Mouse (Mus musculus): ENCODE data around the gene Ggta1. TPM values are rescaled to one million over a fixed set of nuclear protein-coding genes. Genes with fewer than 3 reads are reported as not detected.

Gene Ggta1
- 11.3 and 17.0 TPM in 2 replicates for polyA plus RNA-seq (2012)

DNA sequence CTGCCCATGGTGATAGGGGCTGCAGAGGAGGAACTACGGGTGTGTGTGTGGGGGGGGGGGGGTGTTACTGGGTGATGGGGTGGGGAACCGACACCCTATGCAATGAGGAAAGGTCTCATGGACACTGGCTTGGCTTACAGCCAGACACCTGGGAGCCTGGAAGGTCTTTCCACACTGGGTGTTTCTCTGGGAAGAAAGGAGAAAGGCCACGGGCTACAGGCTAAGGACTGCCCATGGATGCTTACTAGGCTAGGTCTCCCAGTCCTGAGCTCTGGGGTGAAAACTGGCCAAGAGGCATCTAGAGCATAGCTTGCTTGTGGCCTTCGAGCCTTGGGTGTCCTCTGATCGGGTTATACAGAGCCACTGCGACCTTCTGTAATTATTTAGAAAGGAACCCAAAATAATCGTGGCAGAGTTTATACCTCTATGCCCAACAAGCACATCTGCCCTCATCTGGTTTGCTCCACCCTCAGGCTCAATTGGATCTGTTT lies at the start of gene Ggta1:
Gene Ggta1, minus strand, starts transcription at position 441 of the 491 bp plus-strand sequence.

DNA sequence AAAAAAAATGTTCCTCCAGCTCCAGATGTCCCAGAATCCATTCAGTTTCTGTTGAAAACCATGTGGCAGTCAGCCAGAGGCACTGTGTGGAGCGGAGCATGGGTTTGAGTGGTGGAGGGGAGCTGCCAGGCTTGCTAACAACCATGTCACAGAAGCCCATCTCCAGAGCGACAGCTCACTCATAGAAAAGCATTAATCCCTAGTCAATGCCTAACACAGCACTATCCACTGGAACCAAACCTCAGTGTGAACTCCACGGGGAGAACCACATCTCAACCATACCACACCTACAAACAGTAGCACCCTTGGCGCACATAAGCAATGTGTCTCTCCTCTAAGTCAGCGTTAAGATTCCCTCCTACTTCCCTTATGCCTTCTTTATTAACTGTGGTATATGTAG lies 65.9 kb downstream of the Ggta1 start, which contains the start of gene 4930402F06Rik:
Gene 4930402F06Rik, minus strand, starts transcription at position 80 of the 400 bp plus-strand sequence.

DNA sequence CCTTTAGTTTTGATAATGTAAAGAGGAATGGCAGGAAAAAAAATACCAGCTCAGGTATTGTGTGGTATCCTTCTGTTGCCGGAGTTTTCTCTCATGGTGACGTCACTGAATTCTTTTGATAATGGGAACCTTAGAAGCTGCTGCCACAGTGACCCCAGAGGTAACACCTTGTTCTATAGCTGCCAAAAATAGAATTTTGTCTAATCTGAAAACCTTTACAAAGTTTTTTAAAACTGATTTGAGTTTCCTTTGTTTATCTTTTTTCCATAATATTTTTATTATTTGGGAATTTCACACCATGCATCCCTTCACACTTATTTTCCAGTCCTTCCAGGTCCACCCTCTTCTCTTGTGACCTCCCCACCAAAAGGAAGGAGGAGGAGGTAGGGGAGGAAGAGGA lies 95.4 kb downstream of the Ggta1 start, which contains the start of gene 4930568D16Rik:
Gene 4930568D16Rik, minus strand, starts transcription at position 101 of the 400 bp plus-strand sequence.

Other genes starting within 250 kb of the Ggta1 start
- 39.2 and 42.5 TPM in 2 replicates for gene Gsn, start 206.9 kb downstream of the Ggta1 start, polyA plus RNA-seq (2012)
- gene Stom, start 126.3 kb downstream of the Ggta1 start, polyA plus RNA-seq (2012) = 74.9 and 76.1 TPM in 2 replicates
- gene 4930568D16Rik, start 95.5 kb downstream of the Ggta1 start, polyA plus RNA-seq (2012) = not detected in 2 replicates
- gene 4930402F06Rik, start 66.1 kb downstream of the Ggta1 start, polyA plus RNA-seq (2012) = not detected in 2 replicates
- 29.3 and 36.1 TPM in 2 replicates for gene Dab2ip, start 95.0 kb upstream of the Ggta1 start, polyA plus RNA-seq (2012)